Mouse (Mus musculus) 3T3-L1 (cell line): Measurements from ENCODE around the gene Ggt6.

ENCODE experiments used
- DNase-seq: peaks from one replicate; pipeline ENCODE4 v3.0.0-alpha.2; 2015; ENCODE audit warnings: low read depth, low spot score

The Ggt6 gene

DNA sequence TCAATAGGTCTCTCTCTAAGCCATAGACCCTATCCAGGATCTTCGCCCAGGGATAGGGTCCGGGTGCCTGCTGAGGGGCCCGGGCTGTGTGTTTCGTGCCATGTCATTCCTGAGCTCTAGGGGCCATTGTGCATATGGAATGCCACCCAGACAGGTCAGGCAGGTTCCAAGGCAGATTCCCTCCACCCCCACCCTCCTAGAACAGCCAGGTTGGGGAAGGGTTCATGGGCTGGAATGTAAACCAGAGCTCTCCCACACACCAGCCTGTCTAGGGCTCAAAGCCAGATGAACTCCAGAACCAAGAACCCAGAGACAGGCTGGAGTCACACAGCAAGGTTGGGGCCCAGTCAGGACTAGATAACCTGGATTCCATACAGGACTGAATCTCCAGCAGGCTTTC, 38.2 kb downstream of the Ggt6 start:
- DNase-seq = no peak

- DNase-seq = no peak
These were observed 39.6 kb downstream of the Ggt6 start for GRCm38 (mm10) chr11:72474926-72475325.

GRCm38 (mm10) chr11:72475408-72475807, 40.1 kb downstream of the Ggt6 start:
- no peak for DNase-seq

DNA sequence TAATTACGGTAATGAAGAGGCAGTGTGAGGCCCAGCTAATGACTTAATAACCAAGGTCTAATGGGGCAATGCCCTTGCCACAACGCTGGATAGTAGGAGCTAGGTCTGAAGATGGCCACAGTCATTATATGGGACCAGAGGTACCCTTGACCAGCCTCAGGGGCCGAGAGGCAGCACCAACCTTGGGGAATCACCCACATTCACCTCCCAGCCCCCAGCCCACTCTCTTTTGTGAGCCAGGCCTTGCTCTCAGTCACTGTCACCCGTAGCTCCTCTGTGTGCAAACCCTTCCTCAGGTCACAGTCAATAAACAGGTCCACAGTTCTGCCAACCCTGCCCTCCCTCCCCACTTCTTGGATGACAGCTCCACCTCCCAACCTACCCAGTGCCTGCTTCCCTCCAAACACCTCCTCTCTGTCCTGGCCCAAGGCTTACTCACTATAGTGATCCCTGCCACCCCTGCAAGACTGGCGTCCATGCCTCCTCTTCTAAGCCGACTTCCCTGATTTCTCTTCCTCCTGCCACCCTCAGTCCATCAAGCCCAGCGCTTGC, 40.8 kb downstream of the Ggt6 start:
- DNase-seq = no peak

- DNase-seq = no peak
These were observed 41.9 kb downstream of the Ggt6 start for GRCm38 (mm10) chr11:72477182-72477581.

GRCm38 (mm10) chr11:72477653-72478052, 42.3 kb downstream of the Ggt6 start:
- peak; percentile 39 for DNase-seq

DNA sequence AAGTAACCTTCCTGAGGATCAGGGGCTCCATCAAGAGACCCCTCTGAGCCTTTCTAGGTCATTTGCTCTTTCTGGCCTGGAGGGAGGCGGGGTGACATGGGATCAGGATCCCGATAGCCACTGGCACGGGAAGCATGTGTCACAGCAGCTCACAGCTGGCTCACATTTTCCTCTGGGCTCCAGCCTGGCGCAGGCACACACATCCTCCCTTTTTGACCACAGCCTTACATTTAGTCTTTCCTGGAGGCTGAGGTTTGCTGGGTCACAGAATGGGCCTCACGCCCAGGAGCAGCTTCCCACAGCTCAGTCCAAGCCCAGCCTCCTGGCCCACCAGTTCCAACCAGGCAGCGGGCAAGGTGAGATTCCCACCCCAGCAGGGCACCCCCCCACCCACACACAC, 42.9 kb downstream of the Ggt6 start:
- peak; percentile 91 for DNase-seq

GRCm38 (mm10) chr11:72479499-72479898, 44.2 kb downstream of the Ggt6 start:
- peak; percentile 42 for DNase-seq

DNA sequence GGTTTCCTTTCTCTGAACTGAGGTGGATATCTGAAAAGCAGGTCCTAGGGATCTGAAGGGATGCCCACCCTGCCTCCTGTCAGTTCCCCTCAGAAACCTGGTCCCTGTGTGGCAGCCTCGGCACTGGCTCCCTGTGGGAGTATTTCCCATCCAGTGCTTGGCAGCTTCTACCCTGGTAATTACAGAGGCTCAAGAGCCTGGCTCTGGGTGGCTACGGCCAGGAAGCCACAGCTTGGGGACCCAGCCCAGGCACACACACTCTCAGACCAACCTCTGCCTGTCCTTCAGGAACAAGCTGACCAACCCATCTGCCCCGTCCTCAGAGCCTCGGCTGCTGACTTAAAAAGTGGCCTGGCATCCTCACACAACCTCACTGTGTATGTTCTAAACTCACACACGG, 46.0 kb downstream of the Ggt6 start:
- DNase-seq = no peak

DNA sequence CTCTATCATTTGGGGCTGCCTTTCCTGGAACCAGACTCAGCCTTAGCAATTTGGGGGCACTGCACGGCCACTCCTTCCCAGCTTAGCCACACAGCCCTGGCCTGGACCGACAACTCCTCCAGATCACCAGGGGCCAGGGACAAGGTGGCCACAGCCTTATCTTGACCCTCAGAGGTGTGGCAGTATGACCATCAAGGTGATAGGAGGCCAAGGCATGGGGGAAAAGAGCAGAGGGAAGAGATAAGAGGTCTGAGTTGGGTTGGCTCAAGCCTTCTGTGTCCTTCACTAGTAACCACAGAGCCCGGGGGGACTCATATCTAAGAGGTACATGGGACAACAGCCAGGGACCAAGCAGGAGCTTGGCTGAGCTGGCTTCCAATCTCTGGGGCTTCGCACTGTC, 46.6 kb downstream of the Ggt6 start:
- DNase-seq = no peak

DNA sequence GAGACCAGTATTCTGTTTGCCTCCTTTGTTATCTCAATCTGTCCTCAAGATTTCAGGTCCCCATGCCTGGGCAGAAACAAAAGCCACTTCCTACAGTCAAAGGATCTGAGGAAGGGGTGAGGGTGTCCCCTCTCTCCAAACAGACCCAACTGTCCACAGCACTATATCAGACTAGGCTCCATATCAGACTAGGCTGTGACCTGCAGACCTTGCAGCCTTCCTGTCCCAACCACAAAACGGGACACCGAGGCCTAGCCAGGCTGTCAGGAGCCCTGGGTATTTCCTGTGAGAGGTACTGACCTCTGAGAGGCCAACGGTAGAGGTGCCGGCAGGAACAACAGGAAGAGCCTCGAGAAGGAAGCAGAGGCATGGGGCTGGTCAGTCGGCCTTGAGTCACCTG, 49.2 kb downstream of the Ggt6 start:
- DNase-seq = no peak

DNA sequence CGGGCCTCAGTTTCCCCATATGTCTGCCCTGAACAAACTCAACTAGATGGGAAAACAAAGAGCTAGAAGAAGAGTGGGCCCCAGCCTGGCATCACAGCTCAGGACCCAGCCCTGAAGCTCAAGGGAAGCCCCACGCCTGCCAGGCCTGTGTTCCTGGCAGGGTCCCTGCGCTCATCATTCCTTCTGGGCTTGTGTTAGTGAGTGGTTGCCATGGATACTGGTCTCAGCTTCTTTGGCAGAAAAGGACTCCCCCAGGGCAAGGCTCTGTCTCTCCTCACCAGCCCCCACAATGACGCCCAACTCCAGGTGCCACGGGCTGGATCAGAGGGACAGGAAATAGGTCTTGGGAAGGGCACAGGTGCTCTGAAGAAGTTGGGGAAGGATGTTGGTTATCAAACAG, 49.8 kb downstream of the Ggt6 start:
- DNase-seq = no peak

DNA sequence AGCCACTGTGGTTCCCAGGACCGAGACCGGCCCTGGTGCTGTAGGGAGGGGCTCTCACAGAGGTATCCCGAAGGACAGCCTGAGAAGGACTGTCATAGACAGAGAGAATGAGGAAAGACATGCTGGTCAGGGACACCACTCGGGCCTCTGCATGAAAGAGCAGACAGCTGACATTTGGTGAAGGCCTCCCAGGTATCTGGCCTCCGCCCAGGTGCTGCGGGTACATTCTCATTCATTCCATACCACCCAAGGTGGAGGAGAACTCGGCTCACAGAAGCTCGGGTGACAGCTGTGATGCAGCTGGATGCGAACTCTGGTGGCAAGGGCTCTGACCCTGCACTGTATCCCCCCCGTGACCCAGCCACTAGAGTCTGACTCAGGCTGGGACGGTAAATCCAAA, 50.6 kb downstream of the Ggt6 start:
- DNase-seq = no peak

DNA sequence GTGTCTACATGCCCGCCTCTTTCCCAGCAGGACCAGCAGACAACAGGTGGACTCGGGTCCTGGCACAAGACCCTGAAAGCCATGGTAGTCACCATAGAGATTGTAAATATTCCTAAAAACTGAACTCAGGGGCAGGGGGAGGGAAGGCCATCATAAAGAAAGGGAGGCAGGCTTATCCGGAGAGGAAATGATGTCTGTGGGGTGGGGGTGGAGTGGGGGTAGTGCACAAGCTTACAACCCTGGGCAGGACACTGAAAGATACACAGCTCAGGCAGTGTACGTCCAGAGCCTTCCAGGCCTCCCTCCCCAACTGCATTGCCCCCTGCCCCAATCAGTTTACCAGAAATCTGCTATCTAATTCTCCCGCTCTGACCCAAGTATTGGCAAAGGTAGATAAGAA, 51.8 kb downstream of the Ggt6 start:
- DNase-seq = no peak

- DNase-seq = no peak
These were observed 52.4 kb downstream of the Ggt6 start for GRCm38 (mm10) chr11:72487739-72488138.
